Comparison of ENCODE assay signal across 8 mouse cellular contexts in genomic region chr7:19628536-19629360, GRCm38 (mm10). TPM values are rescaled to one million over a fixed set of nuclear protein-coding genes. Genes with fewer than 3 reads are reported as not detected.
A peak's percentile ranks its signal among the peaks of the same experiment; 100 is the strongest.
DNase-seq lines count a peak whose midpoint lies in the region; ATAC-seq lines count a peak whose summit lies in the region.

No protein-coding gene starts in this region.

- intact Hi-C loops in heart, postnatal 14 days (cut with DNase I): no loop called here

- no peaks in the 10 kb centered on the region for H3K9me3 ChIP-seq in forebrain, embryonic 14.5 days (replicated peaks; ENCODE audit: control insufficient read depth, low read length)
- H3K9me3 ChIP-seq in neural tube, embryonic 15.5 days (replicated peaks): no peaks in the 10 kb centered on the region

- ATAC-seq in forebrain, embryonic 14.5 days: peak; percentile 86
- ATAC-seq in neural tube, embryonic 15.5 days (ENCODE audit: low FRiP score): peak; percentile 87

- 1% methylated on average over 56 of the region's 57 CpGs for WGBS in forebrain, embryonic 14.5 days
- WGBS in neural tube, embryonic 15.5 days: 1% methylated on average over 56 of the region's 57 CpGs

- no peaks in the 10 kb centered on the region for H3K27me3 ChIP-seq in forebrain, embryonic 14.5 days (replicated peaks; ENCODE audit: control insufficient read depth, insufficient read depth, low read length)
- 0 out of 2 replicates have a peak, but pooled peaks cover 6% of the 10 kb centered on the region for H3K27me3 ChIP-seq in neural tube, embryonic 15.5 days (replicated peaks)

- H3K27ac ChIP-seq in forebrain, embryonic 14.5 days (ENCODE audit: low read depth, low read length): peak overlapping the region; percentile 56; the same call in 1 of the 2 replicates
- H3K27ac ChIP-seq in neural tube, embryonic 15.5 days (replicated peaks): peak overlapping the region; percentile 82

- H3K4me3 ChIP-seq in forebrain, embryonic 14.5 days (ENCODE audit: low read depth, low read length): peak overlapping the region; percentile 67
- H3K4me3 ChIP-seq in neural tube, embryonic 15.5 days (replicated peaks): peak overlapping the region; percentile 72

- DNase-seq in ES-CJ7 (ENCODE audit: low read depth, low spot score): peak; percentile 100
- DNase-seq in cerebellum, adult 11 months: peak; percentile 75
- DNase-seq in forebrain, embryonic 14.5 days (ENCODE audit: low spot score): peak; percentile 85
- DNase-seq in heart, postnatal 14 days: peak; percentile 92 to 96
- peak; percentile 91 for DNase-seq in layer of hippocampus, adult 11-12 months (ENCODE audit: low spot score)
- peak; percentile 99 for DNase-seq in lung, adult 18-20 months
- DNase-seq in testis, postnatal 14 days (ENCODE audit: low spot score): peak; percentile 97

- H3K4me2 ChIP-seq in forebrain, embryonic 14.5 days (ENCODE audit: low read length): peak overlapping the region; percentile 98
- peak overlapping the region; percentile 76 for H3K4me2 ChIP-seq in neural tube, embryonic 15.5 days

- peak overlapping the region; percentile 52; the same call in 1 of the 2 replicates for H3K9ac ChIP-seq in forebrain, embryonic 14.5 days (ENCODE audit: low read length)
- H3K9ac ChIP-seq in neural tube, embryonic 15.5 days (replicated peaks): peak overlapping the region; percentile 44

- peaks cover 19% of the 10 kb centered on the region for H3K36me3 ChIP-seq in forebrain, embryonic 14.5 days (ENCODE audit: control insufficient read depth, insufficient read depth, low read length)
- peaks cover 20% of the 10 kb centered on the region for H3K36me3 ChIP-seq in neural tube, embryonic 15.5 days

- H3K4me1 ChIP-seq in forebrain, embryonic 14.5 days (ENCODE audit: control insufficient read depth, insufficient read depth, low read length): peaks cover 2% of the 10 kb centered on the region; the same call in 1 of the 2 replicates
- peaks cover 12% of the 10 kb centered on the region for H3K4me1 ChIP-seq in neural tube, embryonic 15.5 days

RNA-seq across cellular contexts. Expression of gene Relb, which starts 0.5 kb away (rescaled TPM):
- 2.8 and 3.0 TPM in 2 replicates for polyA plus RNA-seq in forebrain, embryonic 14.5 days (2014; fragmentation: Nextera tagmentation; extraction: Ambion mirVana)
- total RNA-seq in heart, postnatal 14 days (2021): 1 to 10 TPM; 6.3 to 9.6 TPM
- 9.6 and 12.8 TPM in 2 replicates for polyA plus RNA-seq in neural tube, embryonic 15.5 days (2015; fragmentation: Nextera tagmentation; extraction: Ambion mirVana)

RNA-seq across cellular contexts. Expression of gene Clasrp, which starts 24.5 kb away (rescaled TPM):
- polyA plus RNA-seq in forebrain, embryonic 14.5 days (2014; fragmentation: Nextera tagmentation; extraction: Ambion mirVana): 27.1 and 40.1 TPM in 2 replicates
- total RNA-seq in heart, postnatal 14 days (2021): 10 to 100 TPM; 21.5 to 22.6 TPM
- polyA plus RNA-seq in neural tube, embryonic 15.5 days (2015; fragmentation: Nextera tagmentation; extraction: Ambion mirVana): 51.0 and 61.5 TPM in 2 replicates

RNA-seq across cellular contexts. Expression of gene Clptm1, which starts 36.1 kb away (rescaled TPM):
- 86.4 and 94.9 TPM in 2 replicates for polyA plus RNA-seq in forebrain, embryonic 14.5 days (2014; fragmentation: Nextera tagmentation; extraction: Ambion mirVana)
- total RNA-seq in heart, postnatal 14 days (2021): 10 to 100 TPM; 80.2 to 82.8 TPM
- 128 and 140 TPM in 2 replicates for polyA plus RNA-seq in neural tube, embryonic 15.5 days (2015; fragmentation: Nextera tagmentation; extraction: Ambion mirVana)

RNA-seq across cellular contexts. Expression of gene Apoc2, which starts 49.0 kb away (rescaled TPM):
- polyA plus RNA-seq in forebrain, embryonic 14.5 days (2014; fragmentation: Nextera tagmentation; extraction: Ambion mirVana): not detected in 2 replicates
- total RNA-seq in heart, postnatal 14 days (2021): under 1 TPM; 0.41 to 0.55 TPM
- polyA plus RNA-seq in neural tube, embryonic 15.5 days (2015; fragmentation: Nextera tagmentation; extraction: Ambion mirVana): 1.8 TPM in 2 replicates

RNA-seq across cellular contexts. Expression of gene Gemin7, which starts 51.4 kb away (rescaled TPM):
- polyA plus RNA-seq in forebrain, embryonic 14.5 days (2014; fragmentation: Nextera tagmentation; extraction: Ambion mirVana): 134 and 146 TPM in 2 replicates
- 10 to 100 TPM; 45.6 to 49.8 TPM for total RNA-seq in heart, postnatal 14 days (2021)
- polyA plus RNA-seq in neural tube, embryonic 15.5 days (2015; fragmentation: Nextera tagmentation; extraction: Ambion mirVana): 145 and 154 TPM in 2 replicates

Comparison
In these comparisons a context has a peak if more than half of its experiments do, and no peak if none do; other contexts are left out.
1. Peak in every context shown above with its lines: DNase-seq, ATAC-seq, H3K4me3 ChIP-seq and H3K27ac ChIP-seq.